Mouse (Mus musculus) right cerebral cortex, postnatal 10 days (tissue): ENCODE data around the gene Tmem217.
A peak's percentile ranks its signal among the peaks of the same experiment; 100 is the strongest.
"Not testable (repeated sequence)": the region's sequence is repeated elsewhere in the genome, so short reads cannot be mapped to it uniquely, and the experiment has no call there.

Experiments used
- DNase-seq, 2 experiments: peaks; one replicate each; pipeline ENCODE4 v3.0.0; 2021; ENCODE audit warnings: low spot score in 2 of 2

Gene Tmem217

DNA sequence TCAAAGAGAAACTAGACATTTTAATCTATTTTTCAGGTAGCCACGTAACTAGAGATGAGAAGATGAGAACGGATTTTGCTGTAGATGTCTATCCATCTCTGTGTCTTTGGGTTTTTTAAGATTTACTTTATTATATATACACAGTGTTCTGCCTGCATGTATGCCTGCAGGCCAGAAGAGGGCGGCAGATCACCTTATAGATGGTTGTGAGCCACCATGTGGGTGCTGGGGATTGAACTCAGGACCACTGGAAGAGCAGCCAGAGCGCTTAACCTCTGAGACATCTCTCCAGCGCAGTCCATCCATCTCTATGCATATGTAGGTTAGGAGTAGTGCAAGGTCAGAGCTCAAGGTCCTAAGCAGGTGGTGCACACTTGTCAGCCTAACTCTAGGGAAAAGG lies 48.5 kb downstream of the Tmem217 start:
- DNase-seq: no peak

DNA sequence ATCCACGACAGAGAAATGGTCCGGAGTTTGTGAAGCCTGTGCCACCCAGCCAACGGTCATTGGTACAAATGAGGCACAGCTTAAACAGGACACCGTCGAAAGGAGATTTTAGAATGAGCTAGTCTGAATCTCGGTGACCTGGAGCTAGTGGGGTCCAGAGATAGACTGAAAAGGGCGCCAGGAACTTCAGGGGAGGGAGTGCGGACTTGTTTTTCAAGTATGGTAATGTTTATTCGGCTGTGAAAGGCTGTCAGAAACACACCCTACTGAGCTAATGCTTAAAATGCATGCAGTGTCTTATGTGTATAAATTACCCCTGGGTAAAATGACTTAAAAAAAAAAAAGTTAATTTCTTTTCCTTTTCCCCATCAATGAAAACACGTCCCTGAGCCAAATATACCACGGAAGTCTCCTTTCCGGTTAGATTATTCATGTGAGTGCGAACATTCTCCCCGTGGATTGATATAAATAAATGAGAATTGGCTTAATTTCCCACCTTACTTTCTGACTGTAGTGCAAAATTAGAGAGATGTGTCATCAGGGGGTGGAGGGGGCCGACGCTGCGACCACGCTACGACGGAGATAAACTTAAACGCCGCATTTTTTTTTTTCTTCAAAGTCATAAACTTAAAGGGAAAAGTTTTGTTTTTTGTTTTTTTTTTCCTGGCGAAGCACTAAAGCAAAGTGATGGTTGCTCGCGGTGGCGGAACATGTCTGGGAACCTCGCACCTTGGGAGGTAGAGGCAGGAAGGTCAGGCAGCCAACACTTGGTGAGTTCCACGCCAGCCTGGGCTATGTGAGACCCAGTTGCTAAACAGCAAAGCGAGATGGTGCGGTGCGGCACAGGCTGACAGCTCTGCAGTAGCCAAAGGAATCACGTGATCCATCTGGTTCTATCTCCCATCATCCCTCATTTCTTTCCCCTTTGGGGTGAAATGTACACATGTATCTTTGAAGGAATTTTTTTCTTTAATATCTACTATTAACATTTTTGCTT lies 49.2 kb downstream of the Tmem217 start:
- no peak for DNase-seq

DNA sequence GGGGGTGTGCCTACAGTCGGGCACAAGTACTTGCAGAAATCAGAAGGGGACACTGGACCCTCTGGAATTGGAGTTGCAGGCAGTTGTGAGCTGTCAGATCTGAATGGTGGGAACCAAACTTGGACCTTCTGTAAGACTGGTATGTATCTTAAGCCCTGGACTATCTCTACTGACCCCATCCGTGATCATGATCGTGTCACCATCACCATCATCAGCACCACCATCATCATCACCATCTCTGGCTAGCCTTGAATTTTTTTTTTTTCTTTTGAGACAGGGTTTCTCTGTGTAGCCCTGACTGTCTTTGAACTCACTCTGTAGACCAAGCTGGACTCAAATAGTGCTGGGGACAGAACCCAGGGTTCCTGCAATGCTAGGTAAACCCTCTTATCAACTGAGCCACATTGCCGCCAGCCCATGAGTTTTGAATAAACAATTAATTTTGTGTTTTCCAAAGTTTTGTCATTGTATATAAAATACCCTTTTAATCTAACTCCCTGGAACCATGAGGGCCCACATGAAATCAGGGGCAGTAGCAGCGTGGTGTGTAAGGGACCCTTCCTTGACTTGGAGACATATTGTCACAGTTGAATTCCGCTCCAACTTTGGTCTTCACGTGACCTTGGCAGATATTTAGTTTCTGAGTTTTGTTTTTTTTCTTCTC lies 50.0 kb downstream of the Tmem217 start:
- no peak for DNase-seq

DNA sequence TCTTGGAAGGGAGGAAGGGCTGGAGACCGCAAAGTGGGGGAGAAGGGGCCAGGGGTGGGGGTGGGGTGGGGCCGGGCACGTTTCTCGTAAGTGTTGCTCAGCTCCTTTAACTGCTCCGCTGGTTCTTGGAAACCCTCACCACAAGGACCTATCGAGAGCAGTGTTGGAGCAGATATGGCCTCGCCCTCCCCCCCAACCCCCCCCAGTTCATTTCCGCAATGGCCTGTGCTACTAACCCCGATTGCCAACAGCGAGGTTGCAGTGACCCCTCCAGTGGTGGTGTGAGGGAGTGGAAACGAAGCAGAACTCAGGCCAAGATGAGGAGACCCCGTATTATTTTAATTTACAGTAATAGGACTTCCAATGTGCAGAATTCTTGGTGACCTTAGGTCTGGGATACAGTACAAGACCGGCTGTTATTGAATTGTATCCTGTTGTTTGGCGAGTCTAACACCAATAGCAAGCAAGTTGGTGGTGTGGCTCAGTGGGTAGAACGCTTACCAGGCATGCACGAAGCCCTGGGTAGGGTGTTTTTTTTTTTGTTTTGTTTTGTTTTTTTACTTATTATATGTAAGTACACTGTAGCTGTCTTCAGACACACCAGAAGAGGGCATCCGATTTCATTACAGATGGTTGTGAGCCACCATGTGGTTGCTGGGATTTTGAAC lies 51.2 kb downstream of the Tmem217 start:
- no peak for DNase-seq

DNA sequence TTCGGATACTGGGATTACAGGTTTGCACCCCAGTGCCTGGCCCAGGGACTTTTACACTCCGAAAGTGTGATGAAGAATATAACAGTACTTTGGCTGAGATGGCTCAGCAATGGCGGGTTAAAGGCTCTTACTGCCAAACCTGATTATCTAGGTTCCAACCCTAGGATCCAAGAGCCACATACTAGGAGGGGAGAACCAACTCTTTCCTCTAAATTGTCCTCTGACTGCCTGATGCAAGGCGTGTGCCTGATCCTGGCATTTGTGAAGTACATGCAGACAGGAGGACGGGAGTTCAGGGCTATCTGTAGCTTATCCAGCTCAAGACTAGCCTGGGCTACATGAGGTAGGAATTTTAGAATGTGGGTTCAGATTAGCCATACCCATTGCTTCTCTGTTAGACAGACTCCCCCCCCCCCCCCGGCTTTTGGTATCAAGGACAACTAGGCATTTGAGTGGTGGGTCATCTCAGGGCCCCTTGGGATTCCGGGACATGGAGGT lies 51.9 kb downstream of the Tmem217 start:
- DNase-seq: no peak

DNA sequence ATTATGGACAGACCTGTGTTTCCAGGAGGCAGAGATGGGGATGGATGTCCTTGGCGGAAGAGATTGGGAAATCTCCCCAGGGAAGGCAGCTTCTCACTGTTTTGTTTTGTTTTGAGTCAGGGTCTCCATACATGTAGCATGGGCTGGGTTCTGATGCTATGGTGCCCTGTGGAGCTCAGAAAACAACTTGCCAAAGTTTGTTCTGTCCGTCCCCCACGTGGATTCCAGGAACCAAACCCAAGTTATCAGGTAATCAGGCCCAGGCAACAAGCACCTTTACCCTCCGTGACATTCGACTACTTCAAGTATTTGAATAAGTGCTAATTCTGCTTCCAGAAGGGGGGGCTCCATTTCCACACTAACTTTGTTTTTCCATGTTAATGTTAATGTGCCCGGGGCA lies 52.7 kb downstream of the Tmem217 start:
- no peak for DNase-seq

DNA sequence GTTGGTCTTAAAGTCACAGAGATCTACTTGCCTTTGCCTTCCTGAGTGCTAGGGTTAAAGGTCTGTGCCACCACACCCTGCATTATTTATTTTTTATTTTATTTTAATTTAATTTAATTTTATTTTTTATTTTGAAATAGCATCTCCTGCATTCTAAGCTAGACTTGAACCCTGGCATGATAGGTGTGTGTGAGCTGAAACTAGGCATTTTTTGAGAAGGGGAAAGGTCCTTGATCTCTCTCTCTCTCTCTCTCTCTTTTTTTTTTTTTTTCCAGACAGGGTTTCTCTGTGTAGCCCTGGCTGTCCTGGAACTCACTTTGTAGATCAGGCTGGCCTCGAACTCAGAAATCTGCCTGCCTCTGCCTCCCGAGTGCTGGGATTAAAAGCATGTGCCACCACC lies 53.2 kb downstream of the Tmem217 start:
- not testable (repeated sequence) for DNase-seq

DNA sequence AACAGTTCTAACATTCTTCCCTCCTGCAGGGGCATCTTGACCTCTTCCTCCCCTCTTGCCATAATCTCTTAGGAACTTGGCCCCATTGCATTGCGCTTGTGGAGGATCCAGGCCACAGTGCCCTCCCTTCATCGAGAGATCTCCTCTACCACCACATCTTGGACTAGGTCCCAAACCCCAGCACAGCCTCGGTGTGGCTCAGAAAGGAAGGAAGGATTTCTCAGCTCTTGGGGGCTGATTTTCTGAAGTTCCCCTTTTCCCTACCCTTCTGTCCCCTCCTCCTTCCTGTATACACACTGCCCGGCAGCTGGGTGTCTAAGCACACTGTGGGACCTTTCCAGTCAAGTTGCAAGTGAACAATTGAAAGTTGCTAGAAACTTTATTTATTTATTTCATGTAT lies 54.2 kb downstream of the Tmem217 start:
- DNase-seq: peak; percentile 36 to 48

DNA sequence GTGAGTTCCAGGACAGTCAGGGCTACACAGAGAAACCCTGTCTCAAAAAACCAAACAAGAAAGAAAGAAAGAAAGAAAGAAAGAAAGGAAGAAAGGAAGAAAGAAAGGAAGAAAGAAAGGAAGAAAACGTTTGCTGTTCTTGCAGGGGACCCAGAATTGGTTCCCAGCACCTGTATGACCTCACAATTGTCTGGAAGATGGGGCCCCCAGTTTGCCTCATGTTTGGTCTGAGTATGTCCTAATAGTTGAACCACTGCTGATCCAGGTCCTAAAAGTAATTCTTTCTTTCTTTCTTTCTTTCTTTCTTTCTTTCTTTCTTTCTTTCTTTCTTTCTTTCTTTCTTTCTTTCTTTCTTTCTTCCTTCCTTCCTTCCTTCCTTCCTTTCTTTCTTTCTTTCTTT lies 54.7 kb downstream of the Tmem217 start:
- not testable (repeated sequence) for DNase-seq

DNA sequence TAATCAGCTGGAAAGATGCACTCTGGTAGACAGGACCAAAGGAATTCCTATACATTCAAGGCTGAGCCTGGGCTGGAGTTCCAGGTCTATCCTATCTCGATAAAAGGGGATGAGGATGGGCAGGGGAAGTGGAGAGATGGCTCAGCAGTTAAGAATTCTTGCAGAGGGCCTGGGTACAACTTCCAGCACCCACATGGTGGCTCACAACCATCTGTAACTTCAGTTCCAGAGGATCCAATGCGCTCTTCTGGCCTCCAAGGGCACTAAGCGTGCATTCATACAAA lies 55.2 kb downstream of the Tmem217 start:
- DNase-seq: no peak

DNA sequence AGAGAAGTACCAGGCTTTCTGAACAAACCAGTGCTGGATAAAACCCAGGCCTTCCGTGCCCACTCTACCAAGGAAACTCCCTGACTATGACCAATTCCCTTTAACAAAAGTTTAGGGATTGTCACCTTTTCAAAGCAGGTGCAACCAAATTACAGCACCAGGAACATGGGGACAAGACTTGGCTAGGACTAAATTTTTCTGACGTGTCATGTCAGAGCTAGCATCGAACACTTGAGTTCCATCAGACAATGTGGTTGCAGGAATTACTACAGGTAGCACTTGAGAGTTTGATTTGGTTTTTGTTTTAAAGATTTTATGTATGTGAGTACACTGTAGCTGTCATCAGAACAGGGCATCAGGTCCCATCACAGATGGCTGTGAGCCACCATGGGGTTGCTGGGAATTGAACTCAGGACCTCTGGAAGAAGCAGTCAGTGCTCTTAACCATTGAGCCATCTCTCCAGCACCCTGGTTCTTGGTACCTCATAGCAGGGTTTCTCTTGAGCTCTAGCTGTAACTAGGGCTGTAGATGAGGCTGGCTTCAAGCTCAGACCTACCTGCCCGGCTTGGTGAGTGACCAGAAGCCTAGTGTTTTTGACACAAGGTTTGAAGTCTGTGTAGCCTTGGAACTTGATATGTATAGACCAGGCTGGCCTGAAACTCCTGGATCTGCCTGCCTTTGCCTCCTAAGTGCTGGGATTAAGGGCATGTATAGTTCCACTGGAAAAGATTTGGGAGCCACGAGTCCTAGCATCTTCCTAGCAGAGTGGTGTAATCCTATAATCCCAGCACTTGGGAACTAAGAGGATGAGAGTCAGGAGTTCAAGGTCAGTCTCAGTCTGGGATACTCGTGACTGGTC lies 55.7 kb downstream of the Tmem217 start:
- no peak for DNase-seq

DNA sequence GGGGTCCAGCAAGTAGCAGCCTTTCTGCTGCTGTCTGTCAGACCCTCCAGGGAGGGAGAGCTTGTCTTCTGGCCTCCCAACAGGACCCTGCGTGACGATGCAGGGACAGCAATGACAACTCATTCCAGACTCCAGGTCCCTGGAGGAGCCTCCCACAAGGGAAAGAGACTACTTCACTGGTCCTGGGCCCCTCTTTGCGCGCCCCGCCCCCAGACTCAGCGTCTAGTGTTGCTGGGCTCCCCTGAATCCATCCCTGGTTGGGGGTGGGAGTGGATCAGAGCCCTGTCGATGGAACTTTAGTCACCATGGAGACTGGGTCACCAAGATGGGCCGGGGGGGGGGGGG lies 57.5 kb downstream of the Tmem217 start:
- DNase-seq: no peak

DNA sequence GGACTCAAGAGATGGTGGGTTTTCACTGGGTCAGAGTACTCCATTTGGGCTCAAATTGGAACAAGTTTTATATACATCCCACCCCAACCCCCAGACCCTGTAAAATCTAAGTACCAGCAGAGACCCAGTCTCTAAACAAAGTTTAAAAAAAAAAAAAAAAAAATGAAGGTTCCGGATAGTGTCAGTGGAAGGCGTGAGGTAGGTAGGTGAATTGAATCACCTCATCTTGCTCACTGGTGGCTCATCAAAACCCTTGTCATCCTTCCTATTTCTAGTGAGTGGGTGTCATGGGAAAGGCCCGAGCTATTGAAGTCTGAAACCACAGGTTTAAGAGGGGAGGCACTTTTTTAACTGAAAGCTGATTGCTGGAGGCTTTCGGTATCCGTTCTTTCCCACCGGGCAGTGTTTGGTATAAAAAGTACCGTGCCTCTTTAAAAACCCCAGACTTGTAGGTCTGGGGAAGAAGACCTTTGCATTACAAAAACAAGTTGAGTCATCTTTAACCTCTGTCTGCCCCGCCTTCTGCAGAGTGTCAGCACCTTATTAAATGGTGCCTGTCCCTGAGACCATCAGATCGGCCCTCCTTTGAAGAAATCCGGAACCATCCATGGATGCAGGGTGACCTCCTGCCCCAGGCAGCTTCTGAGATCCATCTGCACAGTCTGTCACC lies 58.0 kb downstream of the Tmem217 start:
- no peak for DNase-seq

DNA sequence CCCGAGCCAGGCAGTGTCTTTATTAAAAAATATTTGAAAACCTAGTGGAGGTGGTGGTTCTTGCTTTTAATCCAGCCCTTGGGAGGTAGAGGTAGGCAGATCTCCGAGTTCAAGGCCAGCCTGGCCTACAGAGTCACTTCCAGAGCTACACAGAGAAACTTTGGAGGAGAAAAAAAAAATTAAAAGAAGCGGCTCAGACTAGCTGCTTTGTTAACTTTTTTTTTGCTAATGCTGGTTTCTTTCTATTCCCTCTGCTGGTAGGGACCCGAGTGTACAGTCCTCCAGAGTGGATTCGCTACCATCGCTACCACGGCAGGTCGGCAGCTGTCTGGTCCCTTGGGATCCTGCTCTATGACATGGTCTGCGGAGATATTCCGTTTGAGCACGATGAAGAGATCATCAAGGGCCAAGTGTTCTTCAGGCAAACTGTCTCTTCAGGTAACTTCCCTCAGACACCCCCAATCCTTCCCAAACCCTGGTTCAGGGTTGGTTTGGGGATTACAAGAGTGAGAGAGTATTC lies 58.7 kb downstream of the Tmem217 start:
- no peak for DNase-seq

DNA sequence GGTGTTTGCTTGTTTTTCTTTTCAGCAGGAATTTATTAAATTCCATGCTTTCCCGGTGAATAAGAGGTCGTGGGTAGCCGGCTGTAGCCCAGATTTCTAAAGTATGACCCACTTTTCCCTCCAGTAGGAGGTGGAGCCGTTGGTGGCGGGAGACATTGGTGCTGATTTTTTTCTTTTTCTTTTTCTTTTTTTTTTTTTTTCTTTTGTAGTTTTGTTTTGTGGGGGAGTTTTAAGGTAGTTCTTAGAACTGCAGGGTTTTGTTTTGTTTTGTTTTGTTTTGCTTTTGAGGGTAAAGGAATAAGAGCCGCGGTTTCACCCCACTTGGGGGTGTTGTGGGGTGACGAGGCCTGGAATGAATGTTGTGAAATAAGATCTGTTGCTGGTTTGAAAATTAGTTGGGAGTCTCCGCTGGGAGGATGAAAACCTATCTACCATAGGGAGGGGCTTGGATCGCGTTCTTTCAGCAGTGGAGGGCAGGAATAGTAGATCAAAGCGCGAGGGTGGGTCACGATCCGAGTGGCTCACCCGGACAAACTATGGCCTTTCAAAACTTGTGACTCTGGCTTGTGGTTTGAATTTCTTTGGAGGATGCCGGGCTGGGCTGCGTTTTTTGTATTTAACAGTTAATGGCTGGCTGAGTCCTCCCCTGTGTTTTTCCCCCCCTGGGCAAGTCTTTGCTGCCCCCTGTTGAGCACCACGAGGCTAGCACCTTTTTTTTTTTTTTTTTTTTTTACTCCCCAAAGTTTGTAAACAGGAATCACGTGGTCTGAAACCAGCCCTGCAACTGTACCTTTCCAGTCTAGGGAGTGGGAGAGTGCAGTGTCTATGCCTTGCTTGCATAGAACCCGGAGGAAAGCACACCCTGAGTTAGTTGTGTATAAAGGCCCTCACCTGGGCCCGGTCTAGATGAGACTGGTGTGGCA lies 59.7 kb downstream of the Tmem217 start:
- peak; percentile 43 to 49 for DNase-seq

DNA sequence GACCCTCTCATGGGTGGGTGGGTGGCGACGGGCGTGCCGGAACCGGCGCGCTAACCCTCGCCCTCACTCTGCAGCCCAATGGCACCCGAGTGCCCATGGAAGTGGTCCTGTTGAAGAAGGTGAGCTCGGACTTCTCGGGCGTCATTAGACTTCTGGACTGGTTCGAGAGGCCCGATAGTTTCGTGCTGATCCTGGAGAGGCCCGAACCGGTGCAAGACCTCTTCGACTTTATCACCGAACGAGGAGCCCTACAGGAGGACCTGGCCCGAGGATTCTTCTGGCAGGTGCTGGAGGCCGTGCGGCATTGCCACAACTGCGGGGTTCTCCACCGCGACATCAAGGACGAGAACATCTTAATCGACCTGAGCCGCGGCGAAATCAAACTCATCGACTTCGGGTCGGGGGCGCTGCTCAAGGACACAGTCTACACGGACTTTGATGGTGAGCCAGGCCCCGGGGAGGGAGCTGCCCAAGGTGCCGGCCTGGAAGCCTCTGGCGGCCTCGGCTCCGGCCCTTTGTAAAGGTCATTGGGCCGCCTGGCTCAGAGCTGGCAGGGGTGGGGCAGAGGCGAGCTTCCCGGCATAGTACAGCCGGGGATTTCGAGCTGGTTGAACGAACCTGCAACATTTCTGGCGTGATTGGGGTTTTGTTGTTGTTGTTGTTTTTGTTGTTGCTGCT lies 60.5 kb downstream of the Tmem217 start:
- peak; percentile 44 to 49 for DNase-seq

DNA sequence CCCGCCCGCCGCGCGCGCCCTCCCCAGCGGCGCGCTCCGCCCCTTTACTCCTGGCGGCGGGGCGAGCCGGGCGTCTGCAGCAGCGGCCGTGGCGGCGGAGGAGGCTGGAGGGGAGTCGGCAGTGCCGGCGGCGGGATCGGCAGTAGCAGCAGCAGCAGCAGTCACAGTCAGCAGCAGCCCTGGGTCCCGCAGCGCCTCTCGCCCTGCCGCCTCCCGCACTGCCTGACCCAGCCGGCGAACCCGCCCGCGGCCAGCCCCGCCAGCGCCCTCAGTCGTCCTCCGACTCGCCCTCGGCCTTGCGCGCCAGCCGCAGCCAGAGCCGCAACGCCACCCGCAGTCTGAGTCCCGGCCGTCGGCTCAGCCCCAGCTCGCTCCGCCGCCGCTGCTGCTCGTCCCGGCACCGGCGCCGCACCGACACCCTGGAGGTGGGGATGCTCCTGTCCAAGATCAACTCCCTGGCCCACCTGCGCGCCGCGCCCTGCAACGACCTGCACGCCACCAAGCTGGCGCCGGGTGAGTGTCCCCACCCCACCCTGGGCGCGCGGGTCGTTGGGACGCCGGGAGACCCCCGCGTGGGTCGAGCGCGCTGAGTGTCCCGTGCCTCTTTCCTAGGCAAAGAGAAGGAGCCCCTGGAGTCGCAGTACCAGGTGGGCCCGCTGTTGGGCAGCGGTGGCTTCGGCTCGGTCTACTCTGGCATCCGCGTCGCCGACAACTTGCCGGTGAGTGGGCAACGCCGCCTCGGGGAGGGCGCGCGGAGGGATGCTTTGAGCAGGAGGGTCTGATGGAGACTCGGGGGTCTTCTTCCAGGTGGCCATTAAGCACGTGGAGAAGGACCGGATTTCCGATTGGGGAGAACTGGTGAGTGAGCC lies 61.2 kb downstream of the Tmem217 start, which contains the start of gene Pim1:
TSS of gene Pim1 (plus strand) at position 41 of the 869 bp plus-strand sequence.
- DNase-seq: no peak
